Mouse (Mus musculus): Measurements from ENCODE around the gene Arid1b. TPM values are rescaled to one million over a fixed set of nuclear protein-coding genes. Genes with fewer than 3 reads are reported as not detected.

Arid1b gene
- polyA plus RNA-seq, 1 experiment: 2.6 TPM

GRCm38 (mm10) chr17:5395454-5396205 lies 401.5 kb downstream of the Arid1b start:
- Histone ChIP-seq H3K4me1 (ENCODE audit: control insufficient read depth) (peaks cover 4% of the 10 kb centered on the region), H3K36me3 (ENCODE audit: control insufficient read depth) (no peaks in the 10 kb centered on the region), H3K4me3 (replicated peaks) (no peak overlapping the region), H3K9me3 (ENCODE audit: control insufficient read depth, low read length) (no peaks in the 10 kb centered on the region), H3K27me3 (ENCODE audit: control insufficient read depth) (no peaks in the 10 kb centered on the region; the same call in 1 of the 2 replicates)
- TF ChIP-seq GATA1 (IDR thresholded peaks at IDR 0.05; ENCODE audit: low read length): no peak

GRCm38 (mm10) chr17:5396213-5396612 lies 402.1 kb downstream of the Arid1b start:
- H3K4me3 ChIP-seq (replicated peaks): no peak overlapping the region
- no peak for TF ChIP-seq TAL1 (IDR thresholded peaks at IDR 0.05; ENCODE audit: low read length)
- no peak for TF ChIP-seq GATA1 (IDR thresholded peaks at IDR 0.05; ENCODE audit: low read length)
- no peaks in the 10 kb centered on the region; the same call in 1 of the 2 replicates for H3K27me3 ChIP-seq (ENCODE audit: control insufficient read depth)
- H3K9me3 ChIP-seq (ENCODE audit: control insufficient read depth, low read length): no peaks in the 10 kb centered on the region
- no peaks in the 10 kb centered on the region for H3K36me3 ChIP-seq (ENCODE audit: control insufficient read depth)
- peaks cover 4% of the 10 kb centered on the region for H3K4me1 ChIP-seq (ENCODE audit: control insufficient read depth)
